Mouse (Mus musculus): ENCODE measurements at regions not wholly inside any gene's neighbourhood (a gene's known extent, or its start where the extent isn't known, plus 50 kb on each side); places are given as distances from the start of the nearest gene placed in this dataset.

DNA sequence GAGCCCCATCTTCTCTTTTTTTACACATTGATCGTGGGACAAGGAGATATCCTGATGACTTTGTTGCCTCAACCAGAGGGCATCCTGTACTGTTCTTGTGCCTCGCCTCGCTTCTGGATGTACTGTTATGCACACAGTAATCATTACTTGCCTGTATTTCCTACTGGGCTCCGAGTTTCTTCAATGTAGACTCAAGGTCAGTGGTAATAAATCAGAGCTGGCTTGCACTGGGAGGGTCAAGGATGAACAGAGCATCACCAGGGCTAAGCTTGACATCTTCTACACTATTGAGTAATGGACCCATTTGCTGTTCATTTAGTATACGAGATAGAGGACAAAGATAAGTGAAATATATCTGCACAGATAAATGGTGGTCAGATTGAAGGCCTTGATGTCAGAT is 295.1 kb upstream of the Igfbp3 start:
- ATAC-seq (ENCODE audit: low FRiP score, low TSS enrichment) = no peak

GRCm38 (mm10) chr11:7506421-7506945 is 292.8 kb upstream of the Igfbp3 start:
- ATAC-seq (ENCODE audit: low FRiP score, low TSS enrichment) (no peak), DNase-seq (ENCODE audit: low spot score) (no peak)
- no peaks in the 10 kb centered on the region for H3K36me3 ChIP-seq (ENCODE audit: control insufficient read depth, insufficient read depth, low read length)
- H3K4me2 ChIP-seq (replicated peaks; ENCODE audit: low read depth) = no peak overlapping the region
- no peaks in the 10 kb centered on the region for H3K4me1 ChIP-seq (replicated peaks; ENCODE audit: control insufficient read depth, insufficient read depth)
- H3K27ac ChIP-seq (replicated peaks) = no peak overlapping the region
- TF ChIP-seq EP300 (optimal IDR thresholded peaks at IDR 0.05) = no peak
- TF ChIP-seq CTCF (IDR thresholded peaks at IDR 0.05; ENCODE audit: low read depth) = no peak
- no peaks in the 10 kb centered on the region for H3K27me3 ChIP-seq (ENCODE audit: control insufficient read depth, insufficient read depth, low read length)
- 48% methylated on average over 7 of the region's 7 CpGs for WGBS
- no peaks in the 10 kb centered on the region for H3K9me3 ChIP-seq (ENCODE audit: control insufficient read depth, low read length)
- no peak overlapping the region for H3K9ac ChIP-seq (ENCODE audit: low read length)
- no peak overlapping the region for H3K4me3 ChIP-seq (ENCODE audit: low read depth, low read length)

More for the DNA sequence above, 295.1 kb upstream of the Igfbp3 start:
- no peak overlapping the region for H3K4me2 ChIP-seq (replicated peaks; ENCODE audit: low read depth)
- no peak overlapping the region for H3K4me3 ChIP-seq (ENCODE audit: low read depth, low read length)
- H3K36me3 ChIP-seq (ENCODE audit: control insufficient read depth, insufficient read depth, low read length) = no peaks in the 10 kb centered on the region
- no peak overlapping the region for H3K27ac ChIP-seq (replicated peaks)
- no peak for DNase-seq (ENCODE audit: low spot score)
- TF ChIP-seq EP300 (optimal IDR thresholded peaks at IDR 0.05) (no peak), CTCF (IDR thresholded peaks at IDR 0.05; ENCODE audit: low read depth) (no peak)
- H3K9ac ChIP-seq (ENCODE audit: low read length) = no peak overlapping the region
- H3K9me3 ChIP-seq (ENCODE audit: control insufficient read depth, low read length) = no peaks in the 10 kb centered on the region
- WGBS = 73% methylated on average over 5 of the region's 5 CpGs
- no peaks in the 10 kb centered on the region for H3K4me1 ChIP-seq (replicated peaks; ENCODE audit: control insufficient read depth, insufficient read depth)
- H3K27me3 ChIP-seq (ENCODE audit: control insufficient read depth, insufficient read depth, low read length) = no peaks in the 10 kb centered on the region

GRCm38 (mm10) chr11:7504651-7505321 is 291.1 kb upstream of the Igfbp3 start:
- Histone ChIP-seq H3K4me1 (replicated peaks; ENCODE audit: control insufficient read depth, insufficient read depth) (no peaks in the 10 kb centered on the region), H3K27me3 (ENCODE audit: control insufficient read depth, insufficient read depth, low read length) (no peaks in the 10 kb centered on the region), H3K36me3 (ENCODE audit: control insufficient read depth, insufficient read depth, low read length) (no peaks in the 10 kb centered on the region), H3K4me2 (replicated peaks; ENCODE audit: low read depth) (no peak overlapping the region), H3K9me3 (ENCODE audit: control insufficient read depth, low read length) (no peaks in the 10 kb centered on the region), H3K9ac (ENCODE audit: low read length) (no peak overlapping the region), H3K4me3 (ENCODE audit: low read depth, low read length) (no peak overlapping the region), H3K27ac (replicated peaks) (no peak overlapping the region)
- TF ChIP-seq EP300 (optimal IDR thresholded peaks at IDR 0.05) (no peak), CTCF (IDR thresholded peaks at IDR 0.05; ENCODE audit: low read depth) (no peak)
- no peak for DNase-seq (ENCODE audit: low spot score)
- 82% methylated on average over 10 of the region's 10 CpGs for WGBS
- no peak for ATAC-seq (ENCODE audit: low FRiP score, low TSS enrichment)

DNA sequence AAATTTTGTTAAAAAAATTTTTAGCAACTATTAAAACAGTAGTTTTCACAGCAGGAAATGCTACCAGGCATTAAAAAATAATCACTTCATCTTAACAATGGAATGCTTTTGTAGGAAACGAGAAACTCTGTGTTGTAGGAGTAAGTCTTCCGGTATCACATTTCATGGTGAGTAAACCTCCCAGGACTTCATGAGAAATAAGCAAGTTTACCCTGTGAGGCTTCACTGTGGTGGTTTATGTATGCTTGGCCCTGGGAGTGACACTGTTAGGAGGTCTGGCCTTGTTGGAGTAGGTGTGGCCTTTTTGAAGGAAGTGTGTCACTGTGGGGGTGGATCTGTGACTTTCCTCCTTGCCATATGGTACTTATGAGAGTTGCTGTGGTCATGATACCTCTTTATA is 289.0 kb upstream of the Igfbp3 start:
- WGBS = 62% methylated on average over 2 of the region's 2 CpGs
- DNase-seq (ENCODE audit: low spot score) (no peak), ATAC-seq (ENCODE audit: low FRiP score, low TSS enrichment) (no peak)
- H3K4me2 ChIP-seq (replicated peaks; ENCODE audit: low read depth) = no peak overlapping the region
- no peaks in the 10 kb centered on the region for H3K36me3 ChIP-seq (ENCODE audit: control insufficient read depth, insufficient read depth, low read length)
- no peaks in the 10 kb centered on the region for H3K27me3 ChIP-seq (ENCODE audit: control insufficient read depth, insufficient read depth, low read length)
- H3K9ac ChIP-seq (ENCODE audit: low read length) = no peak overlapping the region
- no peaks in the 10 kb centered on the region for H3K9me3 ChIP-seq (ENCODE audit: control insufficient read depth, low read length)
- H3K4me3 ChIP-seq (ENCODE audit: low read depth, low read length) = no peak overlapping the region
- no peaks in the 10 kb centered on the region for H3K4me1 ChIP-seq (replicated peaks; ENCODE audit: control insufficient read depth, insufficient read depth)
- no peak overlapping the region for H3K27ac ChIP-seq (replicated peaks)
- TF ChIP-seq EP300 (optimal IDR thresholded peaks at IDR 0.05) (no peak), CTCF (IDR thresholded peaks at IDR 0.05; ENCODE audit: low read depth) (no peak)

- WGBS = 57% methylated on average over 2 of the region's 2 CpGs
Measured at GRCm38 (mm10) chr11:7502045-7502444, 288.3 kb upstream of the Igfbp3 start.

DNA sequence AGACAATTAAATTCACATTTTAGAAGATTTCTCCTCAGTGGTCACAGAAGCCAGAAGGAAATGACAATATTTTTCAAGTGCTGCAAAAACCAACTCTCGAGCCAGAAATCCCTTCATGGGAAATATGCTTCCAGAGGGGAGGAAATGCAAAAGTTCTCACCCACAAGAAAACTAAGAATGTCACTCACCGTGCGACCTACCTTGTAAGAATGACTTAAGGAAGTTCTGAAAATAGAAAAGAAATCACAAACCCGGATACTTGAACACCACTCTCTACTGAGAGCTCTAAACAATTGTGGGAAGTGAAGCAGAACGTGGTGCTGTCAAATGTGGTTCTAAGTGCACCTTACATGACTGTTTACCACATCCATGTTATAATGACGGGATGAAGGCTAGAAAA is 284.1 kb upstream of the Igfbp3 start:
- no peak for ATAC-seq (ENCODE audit: low FRiP score, low TSS enrichment)

More at GRCm38 (mm10) chr11:7502045-7502444, 288.3 kb upstream of the Igfbp3 start:
- TF ChIP-seq EP300 (optimal IDR thresholded peaks at IDR 0.05) (no peak), CTCF (IDR thresholded peaks at IDR 0.05; ENCODE audit: low read depth) (no peak)
- no peak overlapping the region for H3K27ac ChIP-seq (replicated peaks)
- H3K4me1 ChIP-seq (replicated peaks; ENCODE audit: control insufficient read depth, insufficient read depth) = no peaks in the 10 kb centered on the region
- no peaks in the 10 kb centered on the region for H3K36me3 ChIP-seq (ENCODE audit: control insufficient read depth, insufficient read depth, low read length)
- H3K4me2 ChIP-seq (replicated peaks; ENCODE audit: low read depth) = no peak overlapping the region
- H3K4me3 ChIP-seq (ENCODE audit: low read depth, low read length) = no peak overlapping the region
- H3K27me3 ChIP-seq (ENCODE audit: control insufficient read depth, insufficient read depth, low read length) = no peaks in the 10 kb centered on the region
- ATAC-seq (ENCODE audit: low FRiP score, low TSS enrichment) (no peak), DNase-seq (ENCODE audit: low spot score) (no peak)
- H3K9me3 ChIP-seq (ENCODE audit: control insufficient read depth, low read length) = no peaks in the 10 kb centered on the region
- no peak overlapping the region for H3K9ac ChIP-seq (ENCODE audit: low read length)

More for the DNA sequence above, 284.1 kb upstream of the Igfbp3 start:
- Histone ChIP-seq H3K4me2 (replicated peaks; ENCODE audit: low read depth) (no peak overlapping the region), H3K27me3 (ENCODE audit: control insufficient read depth, insufficient read depth, low read length) (no peaks in the 10 kb centered on the region), H3K9me3 (ENCODE audit: control insufficient read depth, low read length) (no peaks in the 10 kb centered on the region), H3K27ac (replicated peaks) (no peak overlapping the region), H3K4me1 (replicated peaks; ENCODE audit: control insufficient read depth, insufficient read depth) (no peaks in the 10 kb centered on the region), H3K36me3 (ENCODE audit: control insufficient read depth, insufficient read depth, low read length) (no peaks in the 10 kb centered on the region), H3K9ac (ENCODE audit: low read length) (no peak overlapping the region), H3K4me3 (ENCODE audit: low read depth, low read length) (no peak overlapping the region)
- WGBS = 75% methylated on average over 6 of the region's 6 CpGs
- no peak for DNase-seq (ENCODE audit: low spot score)
- TF ChIP-seq CTCF (IDR thresholded peaks at IDR 0.05; ENCODE audit: low read depth) = no peak
- no peak for TF ChIP-seq EP300 (optimal IDR thresholded peaks at IDR 0.05)
